Mouse (Mus musculus): ENCODE measurements around the gene Clpsl2.

The Clpsl2 gene

GRCm38 (mm10) chr17:28549111-28549510, at the start of gene Clpsl2:
Gene Clpsl2, plus strand, starts transcription at chr17:28549411.
- DNase-seq (ENCODE audit: low read depth): no peak

- DNase-seq (ENCODE audit: low read depth): no peak
Observed at GRCm38 (mm10) chr17:28500465-28500864, 48.7 kb upstream of the Clpsl2 start.

- DNase-seq (ENCODE audit: low read depth): no peak
Observed at GRCm38 (mm10) chr17:28502196-28502821, 46.9 kb upstream of the Clpsl2 start.

- DNase-seq (ENCODE audit: low read depth): no peak
Observed at GRCm38 (mm10) chr17:28504182-28504581, 45.0 kb upstream of the Clpsl2 start.

- no peak for DNase-seq (ENCODE audit: low read depth)
Observed at GRCm38 (mm10) chr17:28505591-28505990, 43.6 kb upstream of the Clpsl2 start.

- no peak for DNase-seq (ENCODE audit: low read depth)
Observed at GRCm38 (mm10) chr17:28506895-28507294, 42.3 kb upstream of the Clpsl2 start.

- peak; percentile 61 for DNase-seq (ENCODE audit: low read depth)
Observed at GRCm38 (mm10) chr17:28507496-28507895, 41.7 kb upstream of the Clpsl2 start.

- DNase-seq (ENCODE audit: low read depth): no peak
Observed at GRCm38 (mm10) chr17:28510445-28511342, 38.5 kb upstream of the Clpsl2 start.

- peak; percentile 30 for DNase-seq (ENCODE audit: low read depth)
Observed at GRCm38 (mm10) chr17:28511616-28512541, 37.3 kb upstream of the Clpsl2 start.

GRCm38 (mm10) chr17:28512696-28513095, 36.5 kb upstream of the Clpsl2 start:
- no peak for DNase-seq (ENCODE audit: low read depth)

GRCm38 (mm10) chr17:28513337-28513736, 35.9 kb upstream of the Clpsl2 start:
- no peak for DNase-seq (ENCODE audit: low read depth)

GRCm38 (mm10) chr17:28513844-28514243, 35.4 kb upstream of the Clpsl2 start:
- peak; percentile 81 for DNase-seq (ENCODE audit: low read depth)

GRCm38 (mm10) chr17:28514555-28514954, 34.7 kb upstream of the Clpsl2 start:
- no peak for DNase-seq (ENCODE audit: low read depth)

- peak; percentile 97 for DNase-seq (ENCODE audit: low read depth)
Observed at GRCm38 (mm10) chr17:28515431-28516341, 33.5 kb upstream of the Clpsl2 start.

- peak; percentile 70 for DNase-seq (ENCODE audit: low read depth)
Observed at GRCm38 (mm10) chr17:28516881-28517280, 32.3 kb upstream of the Clpsl2 start.

GRCm38 (mm10) chr17:28517441-28517955, 31.7 kb upstream of the Clpsl2 start, which contains the start of gene Fkbp5:
Gene Fkbp5, minus strand, starts transcription at chr17:28517527.
- peak; percentile 79 for DNase-seq (ENCODE audit: low read depth)

GRCm38 (mm10) chr17:28517956-28518614, 31.1 kb upstream of the Clpsl2 start:
- peak; percentile 93 for DNase-seq (ENCODE audit: low read depth)

- peak; percentile 94 for DNase-seq (ENCODE audit: low read depth)
Observed at GRCm38 (mm10) chr17:28518615-28519071, 30.6 kb upstream of the Clpsl2 start.

GRCm38 (mm10) chr17:28519827-28520226, 29.4 kb upstream of the Clpsl2 start:
- peak; percentile 60 for DNase-seq (ENCODE audit: low read depth)

GRCm38 (mm10) chr17:28520561-28520960, 28.6 kb upstream of the Clpsl2 start:
- DNase-seq (ENCODE audit: low read depth): no peak
